Mouse (Mus musculus): ENCODE measurements around the gene Olfr282.
"Not testable (repeated sequence)": the region's sequence is repeated elsewhere in the genome, so short reads cannot be mapped to it uniquely, and the experiment has no call there.

Olfr282 gene

DNA sequence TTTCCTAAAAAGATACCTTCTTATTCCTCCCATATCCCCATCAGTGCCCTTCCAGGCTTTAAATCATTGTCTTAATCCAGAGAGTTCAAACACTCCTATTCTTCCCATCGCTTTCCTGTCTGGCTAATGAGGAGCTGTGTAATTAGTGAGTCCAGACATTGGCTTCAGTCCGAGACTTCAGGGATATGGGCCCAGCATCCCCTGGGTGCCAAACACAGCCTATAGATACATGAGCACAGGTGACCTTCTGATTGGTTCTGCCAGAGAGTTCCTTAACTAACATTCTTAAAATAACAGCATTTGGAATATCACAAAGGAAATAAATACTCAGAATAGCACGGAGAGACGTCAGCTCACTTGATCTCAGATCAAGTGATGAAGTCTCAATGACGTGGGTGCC lies at the start of gene Olfr282:
TSS of gene Olfr282 (plus strand) at position 301 of the 400 bp plus-strand sequence.
- not testable (repeated sequence) for DNase-seq (ENCODE audit: low spot score)

DNA sequence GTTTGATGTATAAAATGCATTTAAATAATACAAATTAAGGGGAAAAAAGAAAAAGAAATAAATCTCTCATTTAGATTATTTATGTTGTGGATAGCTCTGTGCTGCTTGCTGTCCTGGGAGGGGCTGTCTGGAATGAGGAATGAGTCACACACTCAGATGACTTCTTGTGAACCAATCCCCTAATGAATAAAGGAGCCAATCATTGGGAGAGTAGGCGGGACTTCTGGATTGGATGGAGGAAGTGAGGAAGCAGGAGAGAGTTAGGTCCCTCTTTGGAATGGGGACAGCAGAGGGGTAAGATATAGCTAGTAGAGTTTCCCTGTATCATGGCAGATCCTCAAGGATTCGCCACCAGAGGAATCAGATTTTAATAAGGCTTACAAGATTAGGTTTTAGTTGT lies 43.4 kb upstream of the Olfr282 start:
- no peak for DNase-seq (ENCODE audit: low spot score)

GRCm38 (mm10) chr15:98389796-98390195 lies 41.2 kb upstream of the Olfr282 start:
- peak; percentile 20 for DNase-seq (ENCODE audit: low spot score)

GRCm38 (mm10) chr15:98391081-98391902 lies 39.7 kb upstream of the Olfr282 start:
- DNase-seq (ENCODE audit: low spot score), result no peak

- DNase-seq (ENCODE audit: low spot score), result no peak
Measured at GRCm38 (mm10) chr15:98391903-98392187, 39.2 kb upstream of the Olfr282 start.

DNA sequence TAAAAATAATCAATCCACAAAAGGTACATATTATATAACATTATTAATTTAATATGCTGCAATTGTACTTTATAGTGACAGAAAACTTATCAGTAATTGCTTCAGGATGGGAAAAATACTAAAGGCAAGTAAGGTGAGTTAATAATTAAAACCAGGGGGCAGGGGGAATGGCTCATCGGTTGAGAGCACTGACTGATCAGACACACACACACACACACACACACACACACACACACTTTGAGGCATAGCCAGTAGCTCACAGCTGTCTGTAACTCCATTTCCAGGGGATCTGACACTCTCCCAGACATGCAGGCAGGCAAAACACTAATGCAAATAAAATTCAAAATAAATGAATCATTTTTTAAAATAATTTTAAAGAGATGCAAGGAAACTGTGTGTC lies 33.9 kb upstream of the Olfr282 start:
- DNase-seq (ENCODE audit: low spot score), result no peak

GRCm38 (mm10) chr15:98402356-98402755 lies 28.7 kb upstream of the Olfr282 start:
- no peak for DNase-seq (ENCODE audit: low spot score)

DNA sequence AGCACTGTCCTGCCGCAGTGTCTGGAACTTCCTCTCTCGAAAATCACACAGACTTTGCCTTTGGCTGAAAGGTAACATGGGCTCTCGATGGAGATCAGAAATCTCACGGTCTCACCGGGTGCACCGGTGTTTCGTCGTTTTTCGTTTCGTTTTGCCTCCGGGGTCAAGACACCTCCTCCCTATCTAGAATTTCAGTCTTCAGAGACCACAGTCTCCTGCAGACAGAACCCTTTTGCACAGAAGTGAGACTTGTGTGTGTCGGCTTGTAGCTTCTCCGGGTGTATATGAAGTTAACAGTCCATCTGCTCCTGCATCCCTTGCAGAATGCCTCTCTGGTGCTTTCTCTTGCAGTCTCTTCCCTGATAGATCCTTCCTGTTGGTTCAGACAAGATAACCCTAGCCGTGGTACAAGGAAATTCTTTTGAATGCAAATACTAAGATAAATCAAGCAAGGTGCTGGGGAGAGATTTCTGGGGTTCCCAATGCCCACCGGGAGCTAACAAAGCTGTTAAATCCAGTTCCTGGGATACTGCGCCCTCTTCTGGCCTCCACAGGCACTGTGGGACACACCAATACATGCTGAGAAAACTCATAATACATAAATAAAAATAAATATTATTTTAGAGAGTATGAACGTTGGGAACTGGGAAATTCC lies 22.5 kb upstream of the Olfr282 start:
- DNase-seq (ENCODE audit: low spot score), result no peak

DNA sequence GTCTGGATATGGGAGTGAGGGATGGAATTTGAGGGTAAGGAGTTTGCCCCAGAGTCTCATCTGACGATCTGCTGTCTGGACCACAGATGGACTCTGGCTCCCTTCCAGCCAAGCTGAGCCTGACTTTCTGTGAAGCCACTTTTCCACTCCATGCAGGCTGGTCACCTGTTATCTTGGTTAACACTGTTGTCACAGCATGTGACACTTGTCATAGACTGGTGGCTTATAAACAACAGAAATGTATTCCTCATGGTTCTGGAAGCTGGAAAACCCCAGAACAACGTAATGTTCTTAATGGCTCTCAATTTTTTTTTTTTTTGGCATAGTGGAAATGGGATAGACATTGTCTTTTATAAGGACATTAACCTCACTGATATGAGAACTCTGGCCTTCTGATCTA lies 21.4 kb upstream of the Olfr282 start:
- DNase-seq (ENCODE audit: low spot score), result no peak

GRCm38 (mm10) chr15:98410249-98410648 lies 20.8 kb upstream of the Olfr282 start:
- no peak for DNase-seq (ENCODE audit: low spot score)

GRCm38 (mm10) chr15:98415996-98416395 lies 15.0 kb upstream of the Olfr282 start:
- DNase-seq (ENCODE audit: low spot score), result no peak

GRCm38 (mm10) chr15:98416802-98417201 lies 14.2 kb upstream of the Olfr282 start:
- not testable (repeated sequence) for DNase-seq (ENCODE audit: low spot score)

GRCm38 (mm10) chr15:98417285-98417684 lies 13.7 kb upstream of the Olfr282 start:
- not testable (repeated sequence) for DNase-seq (ENCODE audit: low spot score)

DNA sequence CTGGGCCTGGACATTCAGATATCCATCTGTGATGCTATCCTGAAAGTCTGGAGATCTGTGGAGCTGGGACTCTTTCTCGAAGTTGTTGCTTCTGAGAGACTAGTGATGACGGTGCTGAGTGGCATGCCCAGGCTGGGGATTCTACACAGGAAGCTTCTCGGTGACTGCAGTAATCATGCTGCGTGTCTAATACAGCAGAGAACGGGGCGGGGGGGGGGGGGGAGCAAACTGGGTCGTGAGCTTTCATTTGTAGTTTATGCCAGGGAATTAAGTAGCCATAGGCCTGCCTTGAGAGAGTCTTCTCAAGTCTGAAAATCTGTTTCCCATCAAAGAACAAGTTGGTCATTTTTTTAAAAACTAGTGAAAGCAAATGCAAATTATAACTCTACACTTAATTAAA lies 12.9 kb upstream of the Olfr282 start:
- DNase-seq (ENCODE audit: low spot score), result no peak

- no peak for DNase-seq (ENCODE audit: low spot score)
Measured at GRCm38 (mm10) chr15:98420897-98421296, 10.1 kb upstream of the Olfr282 start.

DNA sequence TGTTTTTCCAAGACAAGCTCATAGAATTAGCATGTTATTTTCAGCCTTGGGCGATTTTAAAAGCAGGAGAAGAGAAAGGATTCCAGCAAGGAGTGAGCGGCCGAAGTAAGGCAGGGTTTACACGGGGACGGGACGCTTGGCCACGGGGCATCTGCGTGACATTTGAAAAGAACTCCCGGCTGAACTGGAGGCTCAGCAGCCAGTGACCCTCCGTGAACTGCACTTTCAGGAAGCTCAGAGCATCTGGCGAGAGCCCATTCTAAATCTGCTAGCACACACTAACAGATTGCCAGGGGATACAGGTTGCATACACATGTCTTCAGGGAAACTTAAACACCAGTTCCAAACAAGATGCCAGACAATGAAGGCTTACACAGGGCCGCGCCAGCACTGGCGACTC lies 6.7 kb upstream of the Olfr282 start:
- DNase-seq (ENCODE audit: low spot score), result no peak

GRCm38 (mm10) chr15:98424753-98425152 lies 6.3 kb upstream of the Olfr282 start:
- DNase-seq (ENCODE audit: low spot score), result no peak

DNA sequence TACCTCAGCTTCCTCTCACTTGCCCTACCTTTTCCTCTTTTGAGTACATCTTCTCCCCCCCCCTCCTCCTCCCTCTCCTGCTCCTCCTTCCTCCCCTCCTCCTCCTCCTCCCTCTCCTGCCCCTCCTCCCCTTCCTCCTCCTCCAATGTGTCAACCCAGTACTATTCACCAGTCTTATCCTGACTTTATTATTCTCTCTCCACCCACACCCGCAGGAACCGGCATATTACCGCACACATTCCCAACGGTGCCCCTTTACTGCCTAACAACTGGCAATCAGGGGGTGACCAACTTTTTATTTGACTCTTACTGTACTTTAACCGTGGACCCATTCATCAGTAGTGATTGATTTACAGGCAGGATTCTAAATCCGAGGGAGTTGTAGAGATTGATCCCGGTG lies 5.8 kb upstream of the Olfr282 start:
- no peak for DNase-seq (ENCODE audit: low spot score)

DNA sequence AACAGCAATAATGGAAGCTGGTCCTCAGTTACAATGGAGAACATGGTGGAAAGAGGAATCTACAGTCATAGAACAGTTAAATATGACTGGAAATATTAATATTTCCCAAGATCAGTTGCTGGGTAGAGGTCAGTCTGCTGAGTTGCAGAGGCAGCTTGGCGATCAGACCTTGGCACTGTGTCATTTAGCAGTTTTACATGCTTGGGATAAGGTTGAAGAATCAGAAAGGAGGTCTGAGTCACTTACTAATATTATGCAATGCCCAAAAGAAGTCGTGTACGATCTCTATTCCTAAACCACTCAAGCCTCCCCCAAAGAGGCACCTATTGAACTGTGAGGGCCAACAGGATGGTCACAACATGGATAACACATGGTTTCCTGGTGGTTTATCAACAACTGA lies 13.5 kb downstream of the Olfr282 start:
- no peak for DNase-seq (ENCODE audit: low spot score)

GRCm38 (mm10) chr15:98448521-98448920 lies 17.5 kb downstream of the Olfr282 start:
- DNase-seq (ENCODE audit: low spot score), result no peak

DNA sequence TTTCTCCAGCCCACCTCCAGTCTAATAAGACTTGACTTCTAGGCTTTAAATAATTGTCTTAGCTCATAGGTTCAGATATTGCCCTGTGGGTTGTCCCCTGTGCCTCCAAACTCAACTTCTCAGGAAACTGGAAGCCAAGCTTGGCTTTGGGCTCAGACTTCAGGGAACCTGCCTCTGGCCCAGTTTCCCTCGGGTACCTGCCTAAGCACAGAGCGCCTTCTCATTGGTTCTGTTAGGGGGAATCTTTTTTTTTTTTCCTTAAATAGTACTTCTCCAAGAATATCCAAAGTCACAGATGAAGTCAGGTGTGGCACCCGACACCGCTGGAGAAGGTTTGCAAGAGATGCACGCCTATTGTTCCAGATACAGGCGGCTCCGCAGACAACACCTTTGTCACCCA lies 21.3 kb downstream of the Olfr282 start, which contains the start of gene Olfr281:
TSS of gene Olfr281 (plus strand) at position 301 of the 400 bp plus-strand sequence.
- no peak for DNase-seq (ENCODE audit: low spot score)

DNA sequence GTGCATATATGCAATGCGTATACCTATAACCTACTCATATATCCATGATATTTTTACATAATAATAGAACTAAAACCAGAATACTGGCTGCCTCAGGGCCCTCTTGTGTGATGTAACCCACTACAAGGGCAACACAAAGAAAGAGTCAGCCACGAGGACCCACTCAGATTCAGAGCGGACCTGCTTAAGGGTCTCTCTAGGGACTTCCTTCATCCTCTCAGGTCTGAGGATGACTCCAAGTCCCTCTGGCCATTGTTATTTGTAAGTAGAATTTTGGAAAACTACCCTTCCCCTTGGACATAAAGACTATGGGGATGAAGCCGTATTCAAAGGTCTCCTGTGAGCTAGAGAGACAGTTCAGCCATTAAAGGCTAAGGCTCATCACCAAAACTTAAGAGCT lies 38.6 kb downstream of the Olfr282 start, which contains the start of gene OR5BS1P:
TSS of gene OR5BS1P (plus strand) at position 301 of the 400 bp plus-strand sequence.
- DNase-seq (ENCODE audit: low spot score), result no peak

DNA sequence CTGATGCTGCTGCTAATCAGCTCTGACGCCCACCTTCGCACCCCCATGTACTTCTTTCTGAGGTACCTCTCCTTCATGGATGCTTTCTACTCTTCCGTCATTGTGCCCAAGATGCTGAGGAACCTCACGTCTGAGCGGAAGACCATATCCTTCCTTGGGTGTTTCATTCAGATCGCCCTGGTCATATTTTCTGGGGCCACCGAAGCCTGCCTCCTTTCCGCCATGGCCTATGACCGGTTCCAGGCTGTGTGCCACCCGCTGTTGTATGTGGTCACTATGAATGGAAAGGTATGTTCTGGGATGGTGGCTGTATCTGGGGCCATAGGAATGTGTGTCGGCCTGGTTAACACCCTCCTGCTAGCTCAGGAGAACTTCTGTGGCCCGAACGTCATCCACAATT lies 40.5 kb downstream of the Olfr282 start:
- no peak for DNase-seq (ENCODE audit: low spot score)

- no peak for DNase-seq (ENCODE audit: low spot score)
Measured at GRCm38 (mm10) chr15:98474958-98475357, 43.9 kb downstream of the Olfr282 start.
